Mouse (Mus musculus) cerebellum, adult (tissue): ENCODE results near the gene Ablim1.

ENCODE experiments used
- ATAC-seq: cut with Nextera tagmentation; 2 replicates; pipeline ENCODE4 v1.9.2; 2017; ENCODE audit warnings: mild to moderate bottlenecking, moderate library complexity, mixed read lengths; ENCODE audit not compliant: insufficient number of reproducible peaks, low FRiP score, low TSS enrichment

Gene Ablim1

DNA sequence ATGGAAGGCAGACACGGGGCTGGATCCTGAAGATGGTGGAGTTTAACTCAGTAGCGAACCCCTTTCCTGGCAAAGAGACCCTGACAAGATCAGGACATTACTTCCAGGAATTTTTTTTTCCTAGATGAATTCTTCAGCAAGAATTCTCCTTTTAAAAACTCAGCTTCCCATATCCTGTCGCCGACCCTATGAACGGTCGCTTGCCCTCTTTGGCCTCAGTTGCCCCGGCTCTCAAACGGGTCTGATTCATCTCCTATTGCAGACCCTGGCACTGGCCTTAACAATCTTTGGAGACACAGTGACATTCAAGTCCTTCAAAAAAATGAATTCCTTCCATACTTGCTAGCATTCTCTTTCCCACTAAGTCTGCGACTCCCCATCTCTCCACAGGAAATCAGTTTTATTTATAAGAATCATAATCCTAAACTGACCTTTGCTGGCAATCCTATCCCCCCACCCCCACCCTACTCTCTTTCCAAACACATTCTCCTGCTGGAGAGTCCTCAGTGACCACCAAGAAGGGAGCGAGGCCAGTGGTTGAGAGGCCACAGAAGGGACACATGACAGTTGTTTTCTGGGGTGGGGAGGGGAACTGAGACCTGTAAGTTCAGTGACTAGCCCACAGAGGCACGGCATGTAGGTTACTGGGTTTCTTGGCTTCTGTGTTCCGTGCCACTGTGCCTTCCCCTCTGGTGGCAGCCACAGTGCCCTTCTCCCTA lies 311.8 kb downstream of the Ablim1 start:
- no peak for ATAC-seq

DNA sequence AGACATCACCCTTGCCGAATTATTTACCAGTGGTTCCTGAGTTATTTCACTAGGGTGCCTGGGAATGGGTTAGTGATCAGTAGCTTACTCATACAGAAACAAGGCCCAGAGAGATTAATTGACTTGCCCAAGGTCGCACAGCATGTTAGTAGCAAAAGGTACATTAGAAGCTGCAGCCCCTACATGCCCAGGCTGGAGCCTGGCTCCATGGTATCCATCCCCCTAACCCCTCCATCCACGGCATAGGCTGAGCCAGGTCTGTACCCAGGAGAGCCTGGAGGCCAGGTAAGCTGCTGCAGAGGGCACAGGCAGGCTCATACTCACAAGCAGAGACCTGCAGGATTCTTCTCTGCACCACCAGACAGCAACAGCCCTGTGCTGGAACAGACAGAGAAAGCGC lies 312.8 kb downstream of the Ablim1 start:
- ATAC-seq: no peak

DNA sequence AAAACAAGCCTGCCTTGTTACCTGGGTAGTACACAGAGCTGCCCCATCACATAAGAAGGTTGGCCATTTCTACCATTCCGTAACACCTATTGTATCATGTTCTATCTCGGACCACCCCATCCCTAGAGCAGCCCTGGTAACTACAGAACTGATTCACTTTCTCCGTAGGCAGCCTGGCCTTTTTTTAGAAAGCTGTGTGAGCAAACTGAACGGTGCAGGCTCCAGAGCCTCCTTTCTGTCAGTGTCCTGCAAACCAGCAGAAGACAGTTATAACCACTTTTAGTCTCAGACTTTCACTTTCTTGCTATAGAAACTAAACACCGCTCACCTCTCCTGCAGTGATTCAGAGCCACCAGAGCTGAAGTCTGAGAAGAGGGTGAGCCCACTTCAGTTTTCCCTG lies 314.1 kb downstream of the Ablim1 start:
- ATAC-seq: no peak

DNA sequence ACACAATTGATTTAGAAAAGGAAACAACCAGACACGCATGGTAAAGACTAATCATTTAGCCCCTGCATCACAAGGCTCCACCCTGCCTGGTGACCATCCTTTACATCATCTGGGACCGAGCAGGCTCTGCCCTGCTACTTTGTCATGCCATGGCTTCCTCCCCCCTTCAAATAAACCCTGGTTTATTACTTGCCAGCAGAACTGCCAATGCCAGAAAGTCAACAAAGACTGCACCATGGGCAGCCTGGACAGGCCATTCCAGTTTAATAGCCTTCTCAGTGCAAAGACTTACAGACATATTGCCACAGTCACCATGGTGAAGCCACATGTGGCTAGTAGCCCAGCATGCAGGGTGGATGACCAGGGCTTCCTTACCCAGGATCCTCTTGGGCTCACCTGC lies 314.9 kb downstream of the Ablim1 start:
- ATAC-seq: no peak

DNA sequence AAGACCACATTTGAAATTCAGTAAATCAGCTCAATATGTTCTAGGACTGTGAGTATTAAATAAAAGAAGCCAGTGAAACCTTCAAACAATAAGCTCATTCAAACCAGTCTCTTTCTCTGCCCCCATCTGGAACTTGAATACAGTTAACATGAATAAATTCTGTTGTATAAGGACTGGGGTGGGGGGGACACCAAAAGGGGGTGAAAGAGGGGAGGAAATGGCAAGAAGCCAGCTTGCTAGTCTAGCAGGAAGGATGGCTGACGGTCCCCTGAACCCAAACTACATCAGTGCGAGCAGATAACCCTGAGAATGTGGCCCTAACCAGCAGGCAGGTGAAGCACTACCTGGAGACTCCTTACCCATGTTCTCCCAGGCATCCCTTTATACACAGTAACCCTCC lies 315.8 kb downstream of the Ablim1 start:
- no peak for ATAC-seq

DNA sequence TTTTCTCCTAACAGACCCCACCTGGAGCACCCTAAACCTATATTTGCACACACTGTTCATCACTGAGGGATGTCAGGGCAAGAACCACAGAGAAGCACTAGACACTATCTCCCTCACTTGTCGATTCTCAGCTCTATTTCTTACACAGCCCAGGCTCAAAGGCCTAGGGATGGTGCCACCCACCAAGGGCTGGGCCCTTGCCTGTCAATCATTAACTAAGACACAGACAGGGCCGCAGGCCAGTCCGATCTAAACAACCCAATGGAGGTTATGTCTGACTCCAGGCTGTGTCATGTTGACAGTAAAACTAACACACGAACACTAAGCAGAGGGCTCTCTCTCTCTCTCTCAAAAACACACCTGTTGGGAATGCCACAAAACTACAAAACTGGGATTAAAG lies 316.4 kb downstream of the Ablim1 start:
- ATAC-seq: no peak

DNA sequence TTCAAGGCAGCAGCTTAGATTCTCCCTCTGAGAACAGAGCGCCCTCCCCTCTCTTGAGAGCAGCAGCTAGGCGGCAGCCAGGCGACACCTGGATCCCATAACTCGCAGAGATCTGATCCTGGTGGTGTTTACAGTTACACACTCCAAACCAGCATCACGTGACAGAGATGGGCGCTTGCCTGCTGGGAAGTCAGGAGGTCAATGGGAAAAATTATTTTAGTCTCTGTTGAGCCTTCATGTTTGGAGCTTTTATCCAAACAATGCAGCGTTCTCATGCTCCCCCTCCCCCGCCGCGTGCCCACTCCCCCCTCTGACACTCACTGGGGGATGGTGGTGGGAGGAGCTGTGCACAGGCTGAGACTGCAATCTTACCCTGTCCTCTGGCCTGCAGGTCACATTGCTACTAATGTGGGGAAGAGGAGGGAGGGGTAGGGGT lies 317.5 kb downstream of the Ablim1 start:
- ATAC-seq: no peak

DNA sequence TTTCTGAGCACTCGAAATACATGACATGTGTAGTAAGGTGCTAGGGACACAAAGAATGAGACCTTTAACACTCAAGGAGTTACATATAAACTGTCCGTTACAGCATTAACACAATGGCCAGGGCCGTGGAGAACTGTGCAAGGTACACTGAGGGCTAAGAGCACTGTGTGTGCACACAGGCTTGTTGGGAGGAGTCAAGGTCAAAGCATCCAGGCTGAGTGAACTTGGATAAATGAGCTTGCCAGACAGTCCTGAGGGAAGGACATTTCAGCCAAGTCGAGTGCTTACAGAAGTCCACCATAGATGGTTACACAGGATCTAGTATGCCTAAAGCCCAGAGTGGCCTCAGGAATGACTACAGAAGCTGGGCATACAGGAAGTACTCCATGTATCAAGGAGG lies 319.3 kb downstream of the Ablim1 start:
- no peak for ATAC-seq

DNA sequence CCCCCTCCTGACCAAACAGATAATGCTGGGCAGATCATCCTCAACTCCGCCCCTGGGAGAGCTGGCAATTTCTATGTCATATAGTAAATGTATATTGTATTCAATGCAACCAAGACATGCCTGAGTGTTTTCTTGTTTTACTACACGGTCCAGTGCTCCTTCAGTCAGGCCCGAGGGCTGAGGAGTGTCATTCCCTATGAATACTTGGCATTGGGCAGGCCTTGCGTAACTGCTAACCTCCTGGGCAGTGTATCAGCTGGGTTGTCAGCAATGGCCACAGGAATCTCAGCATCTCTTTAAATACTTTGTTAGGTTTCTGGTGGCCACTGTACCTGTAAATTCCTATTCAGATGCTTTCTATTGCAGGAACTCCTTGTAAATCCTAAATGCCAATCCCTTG lies 320.1 kb downstream of the Ablim1 start:
- ATAC-seq: no peak

DNA sequence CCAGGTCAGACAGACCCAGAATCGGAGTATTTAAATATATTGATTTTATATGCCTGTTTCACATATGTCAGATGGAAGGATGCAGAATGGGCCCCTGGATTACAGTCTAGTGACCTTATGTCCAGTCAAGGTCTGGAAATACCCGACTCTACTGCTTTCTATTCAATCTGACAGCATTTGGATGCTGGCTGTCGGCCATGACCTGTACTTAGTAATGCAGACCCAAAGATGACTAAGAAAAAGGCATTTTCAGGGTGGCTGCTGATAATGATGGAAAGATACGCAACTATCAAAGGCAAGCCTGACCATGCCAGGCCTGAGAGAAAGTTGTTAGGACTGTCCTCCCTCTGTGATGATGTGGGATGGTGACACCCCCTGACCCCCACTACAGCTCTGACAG lies 321.0 kb downstream of the Ablim1 start:
- ATAC-seq: no peak

DNA sequence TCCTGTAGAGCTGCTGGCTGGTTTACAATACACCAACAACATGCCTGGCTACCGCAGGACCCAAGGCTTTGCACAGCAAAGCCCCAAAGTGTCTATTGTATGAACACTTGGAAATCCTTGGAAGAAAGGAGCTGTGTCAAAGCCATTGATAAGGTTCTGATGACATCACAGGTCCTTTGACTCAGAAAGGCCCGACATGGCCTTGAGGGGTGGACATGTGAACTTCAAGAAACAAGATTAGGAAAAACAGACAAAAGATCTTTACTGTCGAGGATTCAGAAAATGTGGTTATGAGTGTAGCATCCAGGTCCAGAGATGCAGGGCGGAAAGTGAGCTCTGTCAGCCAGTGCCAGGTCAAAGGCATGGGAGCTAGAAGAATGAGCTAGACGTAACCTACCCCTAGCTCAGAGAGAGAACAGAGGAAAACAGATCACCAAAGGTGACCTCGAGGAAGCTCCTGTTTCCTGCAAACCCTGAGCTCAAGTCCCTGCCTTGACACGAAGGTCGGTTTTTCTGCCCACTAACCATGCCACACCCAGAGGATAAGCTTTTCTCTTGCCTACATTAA lies 321.7 kb downstream of the Ablim1 start:
- no peak for ATAC-seq

DNA sequence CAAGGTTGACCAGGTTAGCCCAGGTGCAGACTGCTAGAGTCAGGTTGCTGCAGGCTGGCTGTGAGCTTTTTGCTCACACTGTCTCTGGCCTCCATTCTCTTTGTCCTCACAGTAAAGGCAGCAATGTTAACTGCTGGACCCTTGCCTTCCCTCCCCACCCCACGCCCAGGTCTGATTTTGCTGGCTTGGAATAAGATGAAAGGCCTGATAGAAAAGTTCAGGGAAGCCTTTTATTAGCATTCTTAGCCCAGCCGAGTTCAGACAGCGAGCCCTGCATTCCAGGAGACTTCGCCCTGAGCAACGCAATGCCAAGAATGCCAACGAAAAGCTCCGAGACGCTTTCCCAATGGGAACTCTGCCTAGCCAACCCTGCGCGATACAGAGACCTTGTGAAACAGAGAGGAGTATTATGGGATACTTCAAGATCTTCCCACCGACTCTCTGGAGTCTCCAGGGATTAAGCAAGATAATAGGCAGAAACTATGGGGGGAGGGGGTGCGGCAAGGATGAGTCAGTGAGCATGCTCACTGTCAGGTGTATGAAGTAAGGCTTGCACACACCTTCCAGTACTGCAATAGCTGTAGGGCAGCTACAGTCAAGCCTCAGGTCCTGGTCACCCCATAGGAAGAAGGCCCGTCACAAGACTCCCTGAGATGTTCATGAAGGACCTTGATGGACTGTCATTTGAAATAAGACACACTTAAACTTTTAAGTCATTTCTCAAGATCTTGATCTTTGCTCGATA lies 324.2 kb downstream of the Ablim1 start:
- no peak for ATAC-seq

DNA sequence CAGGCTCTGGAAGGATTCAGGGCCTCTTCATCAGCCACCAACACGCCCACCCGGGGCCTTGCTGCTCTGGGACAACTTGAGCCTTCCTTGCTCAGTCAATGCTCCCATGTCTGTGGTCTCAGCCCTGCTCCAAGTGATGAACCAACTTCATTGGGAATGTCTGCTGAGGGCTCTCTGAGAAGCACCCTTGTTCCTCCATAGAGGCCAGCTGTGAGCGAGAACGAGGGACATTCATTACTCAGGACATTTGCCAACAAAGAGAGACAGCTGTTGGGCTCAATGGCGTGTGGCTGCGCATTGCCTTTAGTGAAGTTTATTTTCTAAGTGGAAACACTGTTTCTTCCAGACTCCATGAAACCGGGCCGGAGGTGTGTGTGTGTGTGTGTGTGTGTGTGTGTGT lies 325.5 kb downstream of the Ablim1 start:
- ATAC-seq: no peak

DNA sequence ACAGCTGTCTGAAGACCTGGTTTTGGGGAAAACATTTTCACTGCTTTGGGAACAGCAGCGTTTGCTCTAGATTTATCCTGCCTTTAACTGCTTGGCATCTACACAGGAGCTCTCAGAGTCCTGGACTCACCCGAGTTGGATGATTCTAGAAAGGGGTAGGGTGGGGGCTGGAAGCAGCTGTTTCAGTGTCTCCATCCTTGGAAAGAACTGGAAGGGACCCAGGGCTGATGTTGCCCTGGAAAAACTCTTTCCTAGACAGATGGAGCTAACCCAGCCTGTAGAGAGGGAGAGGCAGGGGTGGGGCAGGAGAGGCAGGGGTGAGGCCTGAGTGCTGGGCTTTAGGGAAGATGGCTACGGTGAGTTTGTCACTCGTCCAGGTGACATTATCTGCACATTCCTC lies 330.5 kb downstream of the Ablim1 start:
- no peak for ATAC-seq

DNA sequence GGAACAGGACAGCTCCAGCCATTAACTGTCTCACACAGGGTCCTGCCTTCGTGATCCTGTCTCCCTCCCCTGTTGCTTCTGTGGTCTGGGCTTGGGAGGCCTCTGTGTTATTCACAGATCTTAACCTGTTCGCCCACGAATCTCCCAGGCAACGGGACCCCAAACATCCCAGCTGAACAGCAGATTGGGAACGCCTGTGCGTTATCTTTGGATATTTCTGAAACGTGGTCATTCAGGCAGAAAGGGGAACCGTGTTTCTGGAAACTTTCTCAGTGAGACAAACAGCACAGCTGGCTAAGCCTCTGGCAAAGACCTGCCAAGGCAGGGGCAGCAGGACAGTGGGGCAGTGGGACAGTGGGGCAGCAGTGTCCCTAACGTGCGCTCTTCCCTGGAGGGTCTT lies 331.0 kb downstream of the Ablim1 start:
- ATAC-seq: no peak
